ENCODE assay signal across 8 mouse cellular contexts in the genomic region with DNA sequence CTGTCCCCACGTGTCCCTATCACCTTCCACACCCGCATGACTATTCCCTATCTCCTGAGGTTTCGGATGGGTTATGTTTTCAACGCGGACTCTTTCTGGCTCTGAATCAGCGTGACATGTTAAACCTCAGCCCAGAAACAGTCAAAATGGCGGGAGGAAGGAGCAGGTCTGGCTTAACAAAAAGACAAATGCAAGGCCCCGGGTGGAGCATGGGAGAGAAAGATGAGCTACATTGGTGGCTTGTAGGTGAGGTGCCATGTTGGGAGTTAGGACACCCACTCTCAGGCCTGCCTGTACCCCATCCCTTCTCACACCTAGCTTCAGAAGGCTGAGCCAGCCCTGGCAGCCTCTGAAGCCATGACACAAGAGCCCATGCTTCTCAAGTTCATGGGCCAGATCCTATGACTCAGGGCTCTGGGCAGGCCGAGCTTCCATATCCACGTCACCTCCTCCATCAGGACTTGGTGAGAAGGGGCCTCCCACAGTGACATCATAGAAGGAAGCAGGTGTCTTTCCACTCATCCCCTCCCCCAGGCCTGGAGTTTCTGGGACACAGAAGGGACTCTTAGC.
DNase-seq lines count a peak whose midpoint lies in the region; ATAC-seq and TF ChIP-seq lines count a peak whose summit lies in the region.

No protein-coding gene starts in this region.

- ATAC-seq in heart, embryonic 11.5 days (replicated peaks; ENCODE audit: insufficient number of reproducible peaks, low FRiP score, low TSS enrichment), result no peak
- ATAC-seq in stomach, postnatal 0 days (ENCODE audit: low FRiP score, low TSS enrichment), result peak; percentile 66

- 38% methylated on average over 10 of the region's 10 CpGs for WGBS in heart, embryonic 11.5 days (ENCODE audit: insufficient replicate concordance)
- WGBS in stomach, postnatal 0 days, result 64% methylated on average over 10 of the region's 10 CpGs

- no peak overlapping the region for H3K4me2 ChIP-seq in heart, embryonic 11.5 days
- H3K4me2 ChIP-seq in stomach, postnatal 0 days (replicated peaks; ENCODE audit: low read depth), result no peak overlapping the region; the same call in 1 of the 2 replicates

- H3K36me3 ChIP-seq in heart, embryonic 11.5 days (ENCODE audit: control insufficient read depth, insufficient read depth, low read length), result no peaks in the 10 kb centered on the region
- no peaks in the 10 kb centered on the region for H3K36me3 ChIP-seq in stomach, postnatal 0 days (ENCODE audit: control insufficient read depth, insufficient read depth, low read length)

- no peak for TF ChIP-seq CTCF in stomach, postnatal 0 days (IDR thresholded peaks at IDR 0.05; ENCODE audit: low read depth)

- DNase-seq in gastrocnemius, adult 18-20 months (ENCODE audit: low spot score), result peak; percentile 87
- DNase-seq in gastrocnemius, postnatal 4 days (ENCODE audit: low spot score in 2 of 2), result no peak
- peak; percentile 82 for DNase-seq in adipocyte (ENCODE audit: low spot score)
- peak; percentile 42 to 67 for DNase-seq in kidney, postnatal 36 days
- peak; percentile 68 for DNase-seq in stomach, postnatal 0 days (ENCODE audit: low spot score)
- DNase-seq in frontal cortex, postnatal 36 days (ENCODE audit: low spot score in 2 of 2), result no peak
- DNase-seq in spleen, postnatal 36 days (ENCODE audit: low spot score in 2 of 2), result no peak

- TF ChIP-seq EP300 in stomach, postnatal 0 days (optimal IDR thresholded peaks at IDR 0.05), result no peak

- peaks cover 36% of the 10 kb centered on the region for H3K4me1 ChIP-seq in heart, embryonic 11.5 days (ENCODE audit: control insufficient read depth, insufficient read depth, low read length)
- H3K4me1 ChIP-seq in stomach, postnatal 0 days (replicated peaks; ENCODE audit: control insufficient read depth, insufficient read depth), result peaks cover 10% of the 10 kb centered on the region

- peaks cover 13% of the 10 kb centered on the region; the same call in 1 of the 2 replicates for H3K27me3 ChIP-seq in heart, embryonic 11.5 days (ENCODE audit: control insufficient read depth, insufficient read depth, low read length)
- no peaks in the 10 kb centered on the region for H3K27me3 ChIP-seq in stomach, postnatal 0 days (ENCODE audit: control insufficient read depth, insufficient read depth, low read length)

- no peak overlapping the region for H3K9ac ChIP-seq in heart, embryonic 11.5 days (ENCODE audit: low read depth, low read length)
- H3K9ac ChIP-seq in stomach, postnatal 0 days (ENCODE audit: low read length), result 0 out of 2 replicates have a peak overlapping the region, but pooled peaks have one; percentile 23

- 0 out of 2 replicates have a peak overlapping the region, but pooled peaks have one; percentile 3 for H3K27ac ChIP-seq in heart, embryonic 11.5 days (ENCODE audit: low read depth, low read length)
- peak overlapping the region; percentile 86 for H3K27ac ChIP-seq in stomach, postnatal 0 days (replicated peaks)

- no peak overlapping the region for H3K4me3 ChIP-seq in heart, embryonic 11.5 days (ENCODE audit: low read depth, low read length)
- no peak overlapping the region for H3K4me3 ChIP-seq in stomach, postnatal 0 days (ENCODE audit: low read depth, low read length)

- no peaks in the 10 kb centered on the region for H3K9me3 ChIP-seq in heart, embryonic 11.5 days (replicated peaks; ENCODE audit: control insufficient read depth, low read length)
- H3K9me3 ChIP-seq in stomach, postnatal 0 days (ENCODE audit: control insufficient read depth, low read length), result no peaks in the 10 kb centered on the region

Comparison
In these comparisons a context has a peak if more than half of its experiments do, and no peak if none do; other contexts are left out.
1. DNase-seq: peak in gastrocnemius, adult 18-20 months (single experiment), adipocyte (single experiment), kidney, postnatal 36 days (2 of 2) and stomach, postnatal 0 days (single experiment); none in gastrocnemius, postnatal 4 days (0 of 2), frontal cortex, postnatal 36 days (0 of 2) and spleen, postnatal 36 days (0 of 2).